Mouse (Mus musculus) cerebellum, adult 2 months (tissue): Measurements from ENCODE around the gene Msl3l2.

ENCODE experiments used
- CTCF ChIP-seq: fragments of 200-500 bp; IDR thresholded peaks from 2 replicates; pipeline ENCODE4 v1.5.1; 2011; ENCODE audit warnings: low read depth, mild to moderate bottlenecking, control low read depth, low read length, moderate library complexity, borderline replicate concordance; ENCODE audit not compliant: insufficient read depth
- POLR2A ChIP-seq: fragments of 200-500 bp; IDR thresholded peaks from 2 replicates; pipeline ENCODE4 v1.6.1; 2011; ENCODE audit warnings: low read length, control low read depth, borderline replicate concordance; ENCODE audit not compliant: insufficient read depth

DNA sequence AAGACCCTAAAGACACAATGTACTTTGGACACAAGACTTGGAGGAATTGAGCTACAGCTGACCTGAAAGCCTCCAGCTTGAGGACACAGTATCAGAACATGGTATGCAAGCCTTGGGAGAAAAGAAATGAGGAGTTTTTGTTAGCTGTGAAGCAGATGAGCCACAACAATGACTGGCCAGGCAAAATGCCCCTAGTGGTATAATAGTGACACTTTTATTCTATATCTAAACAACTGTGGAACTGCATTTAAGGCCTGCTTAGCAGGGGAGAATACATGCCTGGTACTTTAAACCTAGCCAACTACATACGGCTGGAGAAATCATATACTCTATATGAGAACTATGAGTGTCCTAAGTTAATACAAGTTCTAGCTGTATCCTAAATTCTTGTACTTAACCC lies 20.3 kb downstream of the Msl3l2 start:
- TF ChIP-seq CTCF: no peak
- no peak for TF ChIP-seq POLR2A
